ENCODE assay signal across 12 mouse cellular contexts in the genomic region with DNA sequence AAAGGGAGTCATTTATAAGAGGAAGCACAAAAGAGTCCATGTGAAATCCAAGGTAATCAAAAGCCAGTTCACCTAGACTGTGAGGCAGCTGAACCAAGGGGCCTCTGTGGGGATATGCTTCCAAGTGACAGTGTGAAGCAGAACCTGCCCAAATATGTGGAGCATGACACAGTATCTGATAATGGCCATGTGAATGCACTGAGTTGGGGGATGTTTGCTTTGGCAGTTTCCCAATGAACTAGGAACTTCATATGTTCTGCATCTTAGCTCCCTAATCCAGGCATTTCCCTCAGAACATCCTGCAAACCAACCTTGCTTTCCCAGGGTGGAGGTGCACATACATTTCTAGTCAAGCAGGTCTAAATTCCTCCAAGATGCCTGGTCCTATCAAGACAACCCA.
"Had no signal": no experiment of that assay in that cellular context is flagged by ENCODE, and none has a peak within 500 bp of the region (broad histone marks: within the 10 kb centered on the region; RNA-seq: fewer than 3 reads in every experiment).

No protein-coding gene starts in this region.

- H3K27ac ChIP-seq: limb, embryonic 13.5 days had no signal

- H3K4me3 ChIP-seq: limb, embryonic 13.5 days had no signal

- H3K9ac ChIP-seq: limb, embryonic 13.5 days had no signal

- DNase-seq: kidney, adult 9 months; kidney, postnatal 14 days; kidney, postnatal 4 days; left cerebral cortex, postnatal 4 days; lung, postnatal 14 days; lung, postnatal 4 days; midbrain, embryonic 14.5 days; thymus, adult 18-20 months; thymus, postnatal 36 days had no signal

- H3K4me2 ChIP-seq: limb, embryonic 13.5 days; liver, embryonic 11.5 days; midbrain, embryonic 11.5 days had no signal

- H3K36me3 ChIP-seq: limb, embryonic 13.5 days had no signal

- H3K9me3 ChIP-seq: limb, embryonic 13.5 days had no signal

- H3K27me3 ChIP-seq: limb, embryonic 13.5 days had no signal
